Mouse (Mus musculus) liver, postnatal 0 days (tissue): Measurements from ENCODE around the gene Pdzrn3. TPM values are rescaled to one million over a fixed set of nuclear protein-coding genes. Genes with fewer than 3 reads are reported as not detected.

Experiments
- ATAC-seq: fragments of 200-750 bp; cut with Nextera tagmentation; 2 replicates; pipeline ENCODE4 v1.8.0; 2017; ENCODE audit warnings: mild to moderate bottlenecking, moderate library complexity
- DNase-seq: peaks from one replicate; pipeline ENCODE4 v3.0.0-alpha.2; 2016
- H3K27ac ChIP-seq: fragments of 300-500 bp; sonication (generic); 2 replicates; pipeline ENCODE4 v1.5.1; 2014; ENCODE audit warnings: antibody characterized with exemption, moderate library complexity, mild to moderate bottlenecking, low read depth
- H3K27me3 ChIP-seq: fragments of 300-500 bp; sonication (generic); 2 replicates; pipeline ENCODE4 v1.6.1; 2014; ENCODE audit warnings: low read length, control low read depth, mixed read lengths; ENCODE audit not compliant: insufficient read depth
- H3K36me3 ChIP-seq: fragments of 300-500 bp; sonication (generic); replicated peaks from 2 replicates; pipeline ENCODE4 v1.6.1; 2014; ENCODE audit warnings: mild to moderate bottlenecking, control low read depth, low read length, moderate library complexity, mixed read lengths; ENCODE audit not compliant: insufficient read depth
- H3K4me1 ChIP-seq: fragments of 300-500 bp; sonication (generic); 2 replicates; pipeline ENCODE4 v1.6.1; 2014; ENCODE audit warnings: antibody characterized with exemption, mild to moderate bottlenecking, control low read depth; ENCODE audit not compliant: insufficient read depth
- H3K4me2 ChIP-seq: fragments of 300-500 bp; sonication (generic); 2 replicates; pipeline ENCODE4 v1.6.1; 2014; ENCODE audit warnings: low read depth, mild to moderate bottlenecking, low read length, moderate library complexity, mixed read lengths
- H3K4me3 ChIP-seq: fragments of 300-500 bp; sonication (generic); 2 replicates; pipeline ENCODE4 v1.5.1; 2014; ENCODE audit warnings: low read depth, low read length
- H3K9ac ChIP-seq: fragments of 300-500 bp; sonication (generic); replicated peaks from 2 replicates; pipeline ENCODE4 v1.6.1; 2014; ENCODE audit warnings: mild to moderate bottlenecking, moderate library complexity
- H3K9me3 ChIP-seq: fragments of 300-500 bp; sonication (generic); 2 replicates; pipeline ENCODE4 v1.6.1; 2016; ENCODE audit warnings: mild to moderate bottlenecking, control low read depth, low read length, mixed read lengths
- CTCF ChIP-seq: sonication (generic); IDR thresholded peaks from 2 replicates; pipeline ENCODE4 v1.5.1; 2016; ENCODE audit warnings: antibody characterized with exemption, low read depth
- EP300 ChIP-seq: IDR thresholded peaks from 2 replicates; pipeline ENCODE4 v1.6.1; 2016; ENCODE audit warnings: antibody characterized with exemption, low read depth, mild to moderate bottlenecking
- WGBS: fragments of 180-500 bp; shearing (Covaris S2); extraction: QIAGEN DNeasy Blood & Tissue Kit; methylation state at CpG from one replicate; pipeline ENCODE4 v1.1.7; 2014; ENCODE audit not compliant: insufficient replicate concordance; 5-methylcytosine and 5-hydroxymethylcytosine counted together
- polyA plus RNA-seq: library from polyadenylated mRNA; unstranded; fragments of >200 nt; fragmentation: Nextera tagmentation; extraction: Ambion mirVana; gene quantifications from 2 replicates; pipeline ENCODE4 v1.2.1, GENCODE M21; 2015

Gene Pdzrn3
- polyA plus RNA-seq, 1 experiment from 2014 or later: 0.69 TPM

DNA sequence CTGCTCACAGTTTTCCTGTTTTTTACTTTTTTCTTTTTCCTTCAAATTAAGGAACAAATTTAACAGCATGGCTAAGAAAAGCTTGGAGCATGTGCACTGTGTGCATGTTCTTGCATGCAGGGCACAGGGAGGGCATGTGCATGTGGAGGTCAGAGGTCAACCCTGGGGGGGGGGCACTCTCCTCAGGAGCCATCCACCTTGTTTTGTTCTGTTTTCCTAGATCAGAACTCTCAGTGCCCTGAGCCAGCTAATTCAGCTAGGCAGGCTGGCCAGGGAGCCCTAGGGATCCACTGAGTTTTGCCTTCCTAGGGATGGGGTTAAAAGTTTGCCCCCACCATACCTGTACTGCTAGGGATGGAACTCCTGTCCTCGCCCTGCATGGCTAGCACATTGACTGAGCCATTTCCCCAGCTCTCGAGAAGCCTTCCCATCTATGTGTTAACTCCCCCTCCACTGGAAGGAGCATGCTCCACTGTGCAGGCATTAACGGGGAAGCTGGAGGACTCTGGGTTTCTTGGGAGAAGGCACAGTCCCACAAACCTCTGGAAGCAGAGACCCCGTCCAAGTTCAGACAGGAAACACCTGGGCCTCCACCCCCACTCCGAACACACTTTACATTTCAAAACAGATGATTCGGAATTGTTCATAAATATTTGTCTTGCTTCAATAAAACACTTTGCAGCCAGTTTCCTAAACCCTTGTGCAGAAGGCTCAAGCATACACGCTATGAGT is 107.4 kb downstream of the Pdzrn3 start:
- no peak for ATAC-seq
- Histone ChIP-seq H3K27me3 (no peaks in the 10 kb centered on the region), H3K4me1 (peaks cover 40% of the 10 kb centered on the region), H3K9me3 (no peaks in the 10 kb centered on the region), H3K27ac (no peak overlapping the region), H3K9ac (no peak overlapping the region), H3K4me2 (no peak overlapping the region; the same call in 1 of the 2 replicates), H3K36me3 (no peaks in the 10 kb centered on the region), H3K4me3 (no peak overlapping the region)
- WGBS: 50% methylated on average over 7 of the region's 7 CpGs
- DNase-seq: no peak
- TF ChIP-seq CTCF: no peak
- TF ChIP-seq EP300: no peak

- 55% methylated on average over 10 of the region's 10 CpGs for WGBS
- H3K9ac ChIP-seq: no peak overlapping the region
- H3K27ac ChIP-seq: peak overlapping the region; percentile 18; the same call in 1 of the 2 replicates
- no peak overlapping the region for H3K4me2 ChIP-seq
- H3K4me1 ChIP-seq: peaks cover 38% of the 10 kb centered on the region
- DNase-seq: peak; percentile 29
- no peaks in the 10 kb centered on the region for H3K36me3 ChIP-seq
- no peaks in the 10 kb centered on the region for H3K27me3 ChIP-seq
- TF ChIP-seq CTCF (no peak), EP300 (no peak)
- no peaks in the 10 kb centered on the region for H3K9me3 ChIP-seq
- no peak for ATAC-seq
- H3K4me3 ChIP-seq: no peak overlapping the region
Measured at GRCm38 (mm10) chr6:101269335-101270094, 108.2 kb downstream of the Pdzrn3 start.

DNA sequence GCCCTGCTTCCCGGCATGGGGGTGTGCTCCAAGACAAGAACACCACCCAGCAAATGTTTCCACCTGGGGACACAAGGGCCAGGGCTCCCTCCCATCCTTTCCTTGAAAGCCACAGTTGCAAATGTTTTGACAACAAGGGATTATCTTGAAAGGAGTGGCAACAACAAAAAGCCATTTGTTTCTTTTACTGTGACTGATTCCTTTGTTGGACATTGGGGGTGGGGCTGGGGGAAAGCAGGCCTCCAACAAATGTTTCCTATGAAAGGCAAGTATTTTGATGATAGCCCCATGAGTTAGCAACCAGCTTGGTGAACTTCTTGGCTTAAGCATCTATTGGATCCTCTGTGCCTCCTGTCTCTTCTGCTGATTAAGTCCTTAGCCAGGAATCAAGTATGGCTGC is 109.4 kb downstream of the Pdzrn3 start:
- 76% methylated on average over 1 of the region's 1 CpGs for WGBS
- TF ChIP-seq EP300: no peak
- no peak for TF ChIP-seq CTCF

DNA sequence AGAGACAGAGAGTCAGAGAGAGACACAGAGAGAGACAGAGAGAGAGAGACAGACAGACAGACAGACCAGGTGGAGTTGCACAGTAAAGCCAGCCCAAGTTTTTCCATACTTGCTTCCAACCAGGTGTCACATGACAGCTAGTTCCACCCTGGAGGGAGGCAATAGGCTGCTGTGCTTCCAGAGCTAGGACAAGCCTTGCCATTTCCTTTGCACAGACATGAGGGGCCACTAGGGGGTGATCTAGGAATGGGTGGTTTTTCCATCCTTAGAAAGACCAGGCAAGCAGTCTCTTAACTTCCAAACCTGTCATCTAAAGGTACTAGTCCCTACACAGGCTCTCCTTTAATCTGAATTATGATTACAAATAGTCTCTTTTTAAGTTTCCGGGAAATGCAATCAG is 110.9 kb downstream of the Pdzrn3 start:
- no peak overlapping the region for H3K27ac ChIP-seq
- no peak overlapping the region for H3K4me2 ChIP-seq
- H3K36me3 ChIP-seq: no peaks in the 10 kb centered on the region
- no peaks in the 10 kb centered on the region for H3K9me3 ChIP-seq
- H3K4me3 ChIP-seq: no peak overlapping the region
- WGBS: 17% methylated on average over 1 of the region's 1 CpGs
- ATAC-seq (peak; percentile 44; the same call in 1 of the 2 replicates), DNase-seq (peak; percentile 74)
- TF ChIP-seq CTCF (peak; percentile 92), EP300 (no peak)
- peaks cover 20% of the 10 kb centered on the region for H3K4me1 ChIP-seq
- H3K27me3 ChIP-seq: no peaks in the 10 kb centered on the region
- no peak overlapping the region for H3K9ac ChIP-seq

More for the DNA sequence above, 109.4 kb downstream of the Pdzrn3 start:
- no peak overlapping the region for H3K4me3 ChIP-seq
- H3K27me3 ChIP-seq: no peaks in the 10 kb centered on the region
- ATAC-seq (no peak), DNase-seq (no peak)
- no peak overlapping the region for H3K4me2 ChIP-seq
- no peak overlapping the region for H3K27ac ChIP-seq
- H3K36me3 ChIP-seq: no peaks in the 10 kb centered on the region
- H3K9ac ChIP-seq: no peak overlapping the region
- no peaks in the 10 kb centered on the region for H3K9me3 ChIP-seq
- H3K4me1 ChIP-seq: peaks cover 35% of the 10 kb centered on the region

DNA sequence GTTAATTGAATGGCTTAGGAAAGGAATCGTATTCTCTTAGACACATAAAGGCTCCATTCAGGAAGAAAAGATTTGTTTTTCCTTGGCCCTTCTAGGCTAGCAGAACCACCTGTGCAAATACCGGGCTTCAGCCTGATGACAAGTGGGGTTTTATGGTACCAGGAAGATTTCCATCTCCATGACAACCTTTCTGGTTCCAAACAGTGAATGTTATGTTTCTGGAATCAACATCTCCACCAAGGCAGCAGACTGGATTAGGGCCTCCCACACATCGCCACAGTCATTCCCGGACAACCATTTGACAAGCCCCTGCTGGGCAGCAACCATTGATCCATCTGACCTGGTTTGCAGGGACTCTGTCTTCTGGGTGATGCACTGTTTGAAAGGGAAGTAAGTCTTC is 114.2 kb downstream of the Pdzrn3 start:
- Histone ChIP-seq H3K9ac (no peak overlapping the region), H3K4me3 (no peak overlapping the region), H3K4me2 (no peak overlapping the region), H3K27me3 (no peaks in the 10 kb centered on the region), H3K9me3 (no peaks in the 10 kb centered on the region), H3K36me3 (no peaks in the 10 kb centered on the region), H3K4me1 (no peaks in the 10 kb centered on the region), H3K27ac (no peak overlapping the region)
- 60% methylated on average over 4 of the region's 4 CpGs for WGBS
- no peak for TF ChIP-seq EP300
- TF ChIP-seq CTCF: no peak
- ATAC-seq (no peak), DNase-seq (no peak)

DNA sequence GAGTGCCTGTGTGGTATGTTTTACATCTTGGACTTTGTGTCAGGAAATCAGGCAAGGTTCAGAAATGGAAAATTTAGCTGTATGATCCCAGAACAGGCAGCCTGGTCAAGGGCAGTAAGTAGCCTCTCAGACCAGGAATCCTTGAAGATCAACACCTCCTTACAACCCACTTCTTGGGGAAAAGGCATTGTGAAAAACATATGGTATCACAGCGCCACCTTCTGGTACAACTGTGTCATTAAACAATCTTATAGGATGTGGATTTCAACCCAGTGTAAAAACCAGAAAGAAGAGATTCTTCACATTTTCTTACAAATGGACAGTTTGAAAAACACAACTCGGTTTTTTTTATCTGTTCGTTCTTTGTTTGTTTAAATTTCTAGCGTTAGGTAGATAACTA is 116.2 kb downstream of the Pdzrn3 start:
- 6% methylated on average over 4 of the region's 4 CpGs for WGBS
- H3K27me3 ChIP-seq: no peaks in the 10 kb centered on the region

More for the DNA sequence above, 116.2 kb downstream of the Pdzrn3 start:
- Histone ChIP-seq H3K27ac (no peak overlapping the region), H3K36me3 (no peaks in the 10 kb centered on the region), H3K4me3 (no peak overlapping the region), H3K4me2 (no peak overlapping the region), H3K9ac (no peak overlapping the region), H3K9me3 (no peaks in the 10 kb centered on the region), H3K4me1 (no peaks in the 10 kb centered on the region)
- peak; percentile 80 for TF ChIP-seq CTCF
- TF ChIP-seq EP300: no peak
- DNase-seq (peak; percentile 33), ATAC-seq (no peak)
